Mouse (Mus musculus): ENCODE measurements around the gene Pbld1. TPM values are rescaled to one million over a fixed set of nuclear protein-coding genes. Genes with fewer than 3 reads are reported as not detected.

Gene Pbld1
- polyA plus RNA-seq, 1 experiment from 2014 or later, result 1.7 TPM

DNA sequence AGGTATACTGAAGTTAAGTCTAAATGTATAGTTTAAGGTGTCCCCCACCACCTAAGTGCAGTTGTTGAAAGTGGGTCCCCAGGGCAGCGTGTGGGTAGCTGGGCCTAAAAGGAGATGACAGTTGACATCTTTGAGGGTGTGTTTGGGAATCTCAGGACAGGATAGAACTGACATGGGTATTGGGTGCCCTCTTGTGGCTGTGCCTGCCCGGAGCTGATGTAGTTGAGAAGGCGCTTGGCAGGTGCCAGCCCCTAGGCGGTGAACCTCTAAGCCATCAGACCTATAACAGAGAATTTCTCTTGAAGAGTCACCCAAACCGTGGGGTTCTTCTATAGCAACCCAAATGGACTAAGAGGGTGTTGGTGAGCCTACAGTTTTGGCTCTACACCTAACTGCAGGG is 6.0 kb downstream of the Pbld1 start:
- Histone ChIP-seq H3K4me2 (no peak overlapping the region), H3K4me1 (no peaks in the 10 kb centered on the region), H3K27ac (no peak overlapping the region), H3K9ac (no peak overlapping the region), H3K36me3 (ENCODE audit: poor library complexity, severe bottlenecking) (no peaks in the 10 kb centered on the region), H3K9me3 (replicated peaks) (no peaks in the 10 kb centered on the region), H3K27me3 (no peaks in the 10 kb centered on the region), H3K4me3 (no peak overlapping the region)
- 2% methylated on average over 5 of the region's 5 CpGs for WGBS
- ATAC-seq, result peak; percentile 87

DNA sequence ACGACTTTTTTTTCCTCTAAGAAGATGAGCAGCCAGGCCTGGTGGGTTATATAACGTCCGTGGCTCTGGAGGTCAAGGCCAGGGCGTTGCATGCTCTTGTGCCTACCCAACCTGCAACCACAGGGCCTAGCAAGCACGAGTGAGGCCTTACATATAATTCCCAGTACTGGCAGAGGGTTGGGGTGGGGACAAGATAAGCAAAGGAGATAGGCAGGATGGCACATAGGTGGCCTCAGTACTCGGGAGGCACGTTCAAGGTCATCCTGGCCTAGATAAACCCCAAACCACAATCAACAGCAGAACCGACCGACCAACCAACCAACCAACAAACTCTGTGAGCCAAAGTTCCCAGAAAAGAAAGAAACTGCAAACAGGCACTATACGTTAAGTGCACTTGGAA is 26.3 kb downstream of the Pbld1 start:
- Histone ChIP-seq H3K27me3 (no peaks in the 10 kb centered on the region), H3K9me3 (replicated peaks) (no peaks in the 10 kb centered on the region), H3K9ac (no peak overlapping the region), H3K4me1 (peaks cover 17% of the 10 kb centered on the region), H3K36me3 (ENCODE audit: poor library complexity, severe bottlenecking) (no peaks in the 10 kb centered on the region), H3K4me3 (no peak overlapping the region), H3K27ac (no peak overlapping the region), H3K4me2 (no peak overlapping the region)
- 90% methylated on average over 10 of the region's 10 CpGs for WGBS
- ATAC-seq, result no peak

- H3K4me2 ChIP-seq, result peak overlapping the region; percentile 63
- 0 out of 2 replicates have a peak overlapping the region, but pooled peaks have one; percentile 41 for H3K9ac ChIP-seq
These were observed 29.3 kb downstream of the Pbld1 start for GRCm38 (mm10) chr10:63089103-63089757.

GRCm38 (mm10) chr10:63089758-63090571 is 30.0 kb downstream of the Pbld1 start:
- Histone ChIP-seq H3K9ac (peak overlapping the region; percentile 41; the same call in 1 of the 2 replicates), H3K27ac (no peak overlapping the region)
- ATAC-seq, result no peak; the same call in 1 of the 2 replicates

More at GRCm38 (mm10) chr10:63089103-63089757, 29.3 kb downstream of the Pbld1 start:
- no peaks in the 10 kb centered on the region for H3K27me3 ChIP-seq
- H3K36me3 ChIP-seq (ENCODE audit: poor library complexity, severe bottlenecking), result no peaks in the 10 kb centered on the region
- peaks cover 17% of the 10 kb centered on the region for H3K4me1 ChIP-seq
- no peak for ATAC-seq
- peak overlapping the region; percentile 26 for H3K4me3 ChIP-seq
- 24% methylated on average over 8 of the region's 8 CpGs for WGBS
- H3K9me3 ChIP-seq (replicated peaks), result no peaks in the 10 kb centered on the region
- no peak overlapping the region for H3K27ac ChIP-seq

DNA sequence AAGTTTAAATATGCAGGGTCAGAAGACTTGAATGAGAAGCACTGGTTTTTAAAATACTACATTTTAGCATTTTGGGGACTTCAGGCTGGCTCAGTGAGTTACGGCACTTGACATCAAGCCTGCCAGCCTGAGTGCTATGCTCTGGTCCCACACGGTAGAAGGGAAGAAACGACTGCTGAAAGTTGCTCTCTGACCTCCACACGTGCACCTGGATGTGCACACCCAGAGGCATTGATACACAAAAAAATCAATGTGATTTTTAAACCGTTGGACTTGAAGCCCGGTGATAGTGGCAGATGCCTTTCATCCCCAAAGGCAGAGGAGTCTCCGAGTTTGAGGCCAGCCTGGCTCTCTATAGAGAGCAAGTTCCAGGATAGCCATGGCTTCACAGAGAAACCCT is 32.0 kb downstream of the Pbld1 start:
- no peak overlapping the region for H3K4me2 ChIP-seq

More at GRCm38 (mm10) chr10:63089758-63090571, 30.0 kb downstream of the Pbld1 start:
- Histone ChIP-seq H3K36me3 (ENCODE audit: poor library complexity, severe bottlenecking) (no peaks in the 10 kb centered on the region), H3K9me3 (replicated peaks) (no peaks in the 10 kb centered on the region), H3K27me3 (no peaks in the 10 kb centered on the region), H3K4me1 (peaks cover 17% of the 10 kb centered on the region), H3K4me3 (peak overlapping the region; percentile 26), H3K4me2 (peak overlapping the region; percentile 63)
- WGBS, result 3% methylated on average over 26 of the region's 26 CpGs

GRCm38 (mm10) chr10:63092616-63093550 is 32.9 kb downstream of the Pbld1 start:
- no peak overlapping the region for H3K4me2 ChIP-seq
- WGBS, result 75% methylated on average over 9 of the region's 10 CpGs
- peaks cover 17% of the 10 kb centered on the region for H3K4me1 ChIP-seq

More for the DNA sequence above, 32.0 kb downstream of the Pbld1 start:
- H3K27me3 ChIP-seq, result no peaks in the 10 kb centered on the region
- ATAC-seq, result no peak
- no peaks in the 10 kb centered on the region for H3K36me3 ChIP-seq (ENCODE audit: poor library complexity, severe bottlenecking)
- H3K4me3 ChIP-seq, result no peak overlapping the region
- H3K9ac ChIP-seq, result no peak overlapping the region
- no peak overlapping the region for H3K27ac ChIP-seq
- no peaks in the 10 kb centered on the region for H3K9me3 ChIP-seq (replicated peaks)
- WGBS, result 85% methylated on average over 7 of the region's 7 CpGs
- peaks cover 17% of the 10 kb centered on the region for H3K4me1 ChIP-seq

GRCm38 (mm10) chr10:63096757-63097156 is 36.8 kb downstream of the Pbld1 start:
- WGBS, result 72% methylated on average over 2 of the region's 2 CpGs
- H3K9ac ChIP-seq, result no peak overlapping the region
- H3K9me3 ChIP-seq (replicated peaks), result no peaks in the 10 kb centered on the region
- peaks cover 9% of the 10 kb centered on the region; the same call in 1 of the 2 replicates for H3K27me3 ChIP-seq
- peaks cover 15% of the 10 kb centered on the region; the same call in 1 of the 2 replicates for H3K4me1 ChIP-seq
- no peak for ATAC-seq
- no peaks in the 10 kb centered on the region for H3K36me3 ChIP-seq (ENCODE audit: poor library complexity, severe bottlenecking)
- H3K4me2 ChIP-seq, result no peak overlapping the region
- H3K27ac ChIP-seq, result no peak overlapping the region
- H3K4me3 ChIP-seq, result no peak overlapping the region

More at GRCm38 (mm10) chr10:63092616-63093550, 32.9 kb downstream of the Pbld1 start:
- no peak for ATAC-seq
- no peaks in the 10 kb centered on the region for H3K9me3 ChIP-seq (replicated peaks)
- H3K36me3 ChIP-seq (ENCODE audit: poor library complexity, severe bottlenecking), result no peaks in the 10 kb centered on the region
- no peak overlapping the region for H3K9ac ChIP-seq
- H3K27me3 ChIP-seq, result no peaks in the 10 kb centered on the region
- no peak overlapping the region for H3K27ac ChIP-seq
- no peak overlapping the region for H3K4me3 ChIP-seq

DNA sequence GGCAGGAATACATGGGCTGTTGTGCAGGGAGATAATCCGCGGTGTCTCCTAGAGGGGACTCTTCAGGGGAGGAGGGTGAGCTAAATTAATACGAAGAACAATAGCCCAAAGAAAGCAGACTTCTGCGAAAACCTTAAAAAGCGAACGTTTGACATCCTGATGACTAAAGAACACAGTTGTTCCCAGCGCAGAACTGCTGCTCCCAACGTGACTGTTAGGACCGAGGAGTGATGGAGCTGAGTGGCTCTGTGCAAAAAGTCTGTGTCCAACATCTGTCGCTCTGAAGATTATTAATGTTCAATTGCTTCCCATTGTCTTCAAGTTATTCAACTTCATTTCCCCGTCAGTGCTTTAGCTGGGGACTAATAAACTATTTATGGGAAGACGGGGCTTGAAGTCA is 38.2 kb downstream of the Pbld1 start:
- no peak for ATAC-seq
- WGBS, result 52% methylated on average over 12 of the region's 12 CpGs
- no peak overlapping the region for H3K9ac ChIP-seq
- H3K4me1 ChIP-seq, result peaks cover 15% of the 10 kb centered on the region; the same call in 1 of the 2 replicates
- no peak overlapping the region for H3K27ac ChIP-seq
- H3K27me3 ChIP-seq, result peaks cover 9% of the 10 kb centered on the region; the same call in 1 of the 2 replicates
- no peaks in the 10 kb centered on the region for H3K36me3 ChIP-seq (ENCODE audit: poor library complexity, severe bottlenecking)
- H3K4me2 ChIP-seq, result no peak overlapping the region
- H3K4me3 ChIP-seq, result no peak overlapping the region
- H3K9me3 ChIP-seq (replicated peaks), result no peaks in the 10 kb centered on the region

DNA sequence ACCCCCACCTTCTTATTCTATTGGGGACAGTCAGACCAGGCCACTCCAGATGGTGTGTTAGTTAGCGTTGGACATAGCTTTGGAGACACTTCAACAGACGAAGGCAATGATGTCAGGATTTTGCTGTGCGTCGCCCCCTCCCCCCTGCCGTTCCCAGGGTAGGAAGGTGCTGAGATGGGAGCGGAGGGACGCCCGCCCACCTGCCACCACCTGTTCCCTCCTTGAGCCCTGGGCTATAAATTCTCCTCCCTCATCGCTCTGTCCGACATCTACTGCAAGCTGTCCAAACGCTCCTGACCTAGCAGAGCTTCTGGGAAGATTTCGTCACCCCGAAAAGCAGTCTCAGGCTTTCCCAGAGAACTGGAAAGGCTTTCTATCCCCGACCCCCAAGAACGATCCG is 39.6 kb downstream of the Pbld1 start, which contains the start of gene Atoh7:
Atoh7 (plus strand) TSS at position 131 of the 400 bp plus-strand sequence.
- Histone ChIP-seq H3K9ac (peak within 1 kb of the TSS; percentile 73), H3K4me1 (peaks cover 15% of the 10 kb centered on the region; the same call in 1 of the 2 replicates), H3K4me2 (peak within 1 kb of the TSS; percentile 96), H3K36me3 (ENCODE audit: poor library complexity, severe bottlenecking) (no peaks in the 10 kb centered on the region), H3K27me3 (peaks cover 9% of the 10 kb centered on the region; the same call in 1 of the 2 replicates), H3K27ac (no peak within 1 kb of the TSS), H3K4me3 (peak within 1 kb of the TSS; percentile 64), H3K9me3 (replicated peaks) (no peaks in the 10 kb centered on the region)
- WGBS, result 5% methylated on average over 16 of the region's 16 CpGs
- ATAC-seq, result 0 out of 2 replicates have a peak, but pooled peaks have one; percentile 23

DNA sequence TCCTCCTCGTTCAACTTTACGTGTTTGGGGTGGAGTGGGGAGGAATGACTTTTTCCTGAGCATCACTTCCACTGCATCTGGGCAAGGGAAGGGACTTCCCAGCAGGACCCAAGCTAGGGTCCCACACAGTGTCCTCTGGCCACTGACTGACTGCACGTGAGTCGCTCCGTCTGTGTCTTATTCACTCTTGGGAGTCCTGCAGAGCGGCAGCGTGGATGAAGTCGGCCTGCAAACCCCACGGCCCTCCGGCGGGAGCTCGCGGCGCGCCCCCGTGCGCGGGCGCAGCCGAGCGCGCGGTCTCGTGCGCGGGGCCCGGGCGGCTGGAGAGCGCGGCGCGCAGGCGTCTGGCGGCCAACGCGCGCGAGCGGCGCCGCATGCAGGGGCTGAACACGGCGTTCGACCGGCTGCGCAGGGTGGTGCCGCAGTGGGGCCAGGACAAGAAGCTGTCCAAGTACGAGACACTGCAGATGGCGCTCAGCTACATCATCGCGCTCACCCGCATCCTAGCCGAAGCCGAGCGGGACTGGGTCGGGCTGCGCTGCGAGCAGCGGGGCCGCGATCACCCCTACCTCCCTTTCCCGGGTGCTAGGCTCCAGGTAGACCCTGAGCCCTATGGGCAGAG is 40.1 kb downstream of the Pbld1 start:
- Histone ChIP-seq H3K4me3 (peak overlapping the region; percentile 64), H3K9me3 (replicated peaks) (no peaks in the 10 kb centered on the region), H3K9ac (peak overlapping the region; percentile 73), H3K4me2 (peak overlapping the region; percentile 96), H3K36me3 (ENCODE audit: poor library complexity, severe bottlenecking) (no peaks in the 10 kb centered on the region), H3K4me1 (peaks cover 15% of the 10 kb centered on the region; the same call in 1 of the 2 replicates), H3K27ac (no peak overlapping the region), H3K27me3 (peaks cover 9% of the 10 kb centered on the region; the same call in 1 of the 2 replicates)
- peak; percentile 93 for ATAC-seq
- WGBS, result 0% methylated on average over 56 of the region's 62 CpGs

DNA sequence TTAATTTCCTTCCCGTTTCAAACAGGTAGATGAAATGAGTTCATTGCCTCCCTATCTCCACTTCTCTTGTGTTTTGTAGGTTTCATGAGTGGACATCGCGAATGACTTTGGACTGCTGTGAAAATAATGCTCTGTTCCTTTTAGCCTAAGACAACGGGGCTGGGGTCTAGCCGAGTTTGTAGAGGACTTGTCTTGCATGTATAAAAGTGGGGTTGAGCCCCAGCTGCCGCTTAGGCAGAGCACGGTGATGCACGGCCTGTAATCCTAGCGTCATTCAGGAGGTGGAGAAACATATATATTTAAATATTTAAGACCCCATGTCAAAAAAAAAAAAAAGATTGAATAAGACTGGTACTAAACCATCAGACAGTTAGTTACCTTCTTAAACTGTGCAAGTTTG is 40.7 kb downstream of the Pbld1 start:
- Histone ChIP-seq H3K9ac (peak overlapping the region; percentile 73), H3K9me3 (replicated peaks) (no peaks in the 10 kb centered on the region), H3K27me3 (peaks cover 9% of the 10 kb centered on the region; the same call in 1 of the 2 replicates), H3K27ac (no peak overlapping the region), H3K4me3 (peak overlapping the region; percentile 64), H3K36me3 (ENCODE audit: poor library complexity, severe bottlenecking) (no peaks in the 10 kb centered on the region), H3K4me1 (peaks cover 15% of the 10 kb centered on the region; the same call in 1 of the 2 replicates), H3K4me2 (peak overlapping the region; percentile 96)
- 9% methylated on average over 9 of the region's 9 CpGs for WGBS
- ATAC-seq, result 0 out of 2 replicates have a peak, but pooled peaks have one; percentile 39
